24 mouse cellular contexts compared by ENCODE assay signal in genomic region chr13:93326326-93326725, GRCm38 (mm10).
"Had no signal": no experiment of that assay in that cellular context is flagged by ENCODE, and none has a peak within 500 bp of the region (broad histone marks: within the 10 kb centered on the region; RNA-seq: fewer than 3 reads in every experiment).

No protein-coding gene starts in this region.

- H3K27me3 ChIP-seq: heart, embryonic 12.5 days; hindbrain, embryonic 12.5 days; intestine, embryonic 15.5 days; limb, embryonic 12.5 days had no signal

- H3K9me3 ChIP-seq: heart, embryonic 10.5 days; heart, embryonic 12.5 days; hindbrain, embryonic 10.5 days; hindbrain, embryonic 12.5 days; intestine, embryonic 15.5 days; limb, embryonic 10.5 days; limb, embryonic 12.5 days had no signal

- ATAC-seq: hindbrain, embryonic 16.5 days; inflammation-experienced regulatory T-cells, adult 6 months; intestine, embryonic 15.5 days; intestine, postnatal 0 days had no signal

- H3K27ac ChIP-seq: heart, embryonic 10.5 days; hindbrain, embryonic 10.5 days; hindbrain, embryonic 12.5 days; hindbrain, embryonic 14.5 days; intestine, embryonic 15.5 days; layer of hippocampus, adult 2 months; left cerebral cortex, adult 2 months; limb, embryonic 10.5 days; limb, embryonic 12.5 days had no signal

- H3K36me3 ChIP-seq: heart, embryonic 10.5 days; heart, embryonic 12.5 days; hindbrain, embryonic 10.5 days; hindbrain, embryonic 12.5 days; intestine, embryonic 15.5 days; limb, embryonic 10.5 days; limb, embryonic 12.5 days had no signal

- H3K9ac ChIP-seq: heart, embryonic 12.5 days; hindbrain, embryonic 12.5 days; hindbrain, embryonic 14.5 days; intestine, embryonic 15.5 days; limb, embryonic 12.5 days had no signal

- DNase-seq: gastrocnemius, postnatal 14 days; heart, adult 18-20 months; heart, postnatal 14 days; heart, postnatal 4 days; kidney, adult 18-20 months; kidney, adult 8-10 months; kidney, postnatal 10 days; kidney, postnatal 25 days; kidney, postnatal 4 days; liver had no signal

- H3K4me2 ChIP-seq: heart, embryonic 12.5 days; hindbrain, embryonic 12.5 days; hindbrain, embryonic 14.5 days; intestine, embryonic 15.5 days; limb, embryonic 12.5 days; liver, embryonic 11.5 days had no signal

- H3K4me1 ChIP-seq: hindbrain, embryonic 10.5 days; hindbrain, embryonic 12.5 days; intestine, embryonic 15.5 days; limb, embryonic 10.5 days; limb, embryonic 12.5 days had no signal

- H3K4me3 ChIP-seq: heart, embryonic 10.5 days; heart, embryonic 12.5 days; hindbrain, embryonic 10.5 days; hindbrain, embryonic 12.5 days; intestine, embryonic 15.5 days; layer of hippocampus, adult 2 months; left cerebral cortex, adult 2 months; limb, embryonic 10.5 days; limb, embryonic 12.5 days had no signal
